Mouse (Mus musculus) hindbrain, embryonic 10.5 days (tissue): ENCODE results near the gene Hist1h2ad. TPM values are rescaled to one million over a fixed set of nuclear protein-coding genes. Genes with fewer than 3 reads are reported as not detected.
A peak's percentile ranks its signal among the peaks of the same experiment; 100 is the strongest.
"Not testable (repeated sequence)": the region's sequence is repeated elsewhere in the genome, so short reads cannot be mapped to it uniquely, and the experiment has no call there.

ENCODE experiments used
- DNase-seq: peaks from one replicate; pipeline ENCODE4 v3.0.0-alpha.2; 2017; ENCODE audit warnings: low spot score
- H3K27ac ChIP-seq: fragments of 300-500 bp; sonication (generic); 2 replicates; pipeline ENCODE4 v1.5.1; 2016; ENCODE audit warnings: mild to moderate bottlenecking, moderate library complexity
- H3K27me3 ChIP-seq: fragments of 300-500 bp; sonication (generic); 2 replicates; pipeline ENCODE4 v1.6.1; 2016; ENCODE audit warnings: mild to moderate bottlenecking; ENCODE audit not compliant: poor library complexity, insufficient read depth, severe bottlenecking
- H3K36me3 ChIP-seq: fragments of 300-500 bp; sonication (generic); 2 replicates; pipeline ENCODE4 v1.6.1; 2016; ENCODE audit warnings: mild to moderate bottlenecking, moderate library complexity
- H3K4me1 ChIP-seq: fragments of 300-500 bp; sonication (generic); replicated peaks from 2 replicates; pipeline ENCODE4 v1.6.1; 2016; ENCODE audit warnings: mild to moderate bottlenecking
- H3K4me3 ChIP-seq: fragments of 300-500 bp; sonication (generic); 2 replicates; pipeline ENCODE4 v1.5.1; 2016; ENCODE audit warnings: mild to moderate bottlenecking, moderate library complexity
- H3K9me3 ChIP-seq: fragments of 300-500 bp; sonication (generic); 2 replicates; pipeline ENCODE4 v1.6.1; 2016; ENCODE audit warnings: mild to moderate bottlenecking, moderate library complexity
- WGBS: fragments of 180-500 bp; shearing (Covaris S2); methylation state at CpG from one replicate; pipeline ENCODE4 v1.1.7; 2016; 5-methylcytosine and 5-hydroxymethylcytosine counted together
- polyA plus RNA-seq: library from polyadenylated mRNA; unstranded; fragments of >200 nt; fragmentation: Nextera tagmentation; extraction: Ambion mirVana; gene quantifications from 2 replicates; pipeline ENCODE4 v1.2.1, GENCODE M21; 2016

The Hist1h2ad gene
- polyA plus RNA-seq, 1 experiment from 2014 or later: 1.8 TPM

DNA sequence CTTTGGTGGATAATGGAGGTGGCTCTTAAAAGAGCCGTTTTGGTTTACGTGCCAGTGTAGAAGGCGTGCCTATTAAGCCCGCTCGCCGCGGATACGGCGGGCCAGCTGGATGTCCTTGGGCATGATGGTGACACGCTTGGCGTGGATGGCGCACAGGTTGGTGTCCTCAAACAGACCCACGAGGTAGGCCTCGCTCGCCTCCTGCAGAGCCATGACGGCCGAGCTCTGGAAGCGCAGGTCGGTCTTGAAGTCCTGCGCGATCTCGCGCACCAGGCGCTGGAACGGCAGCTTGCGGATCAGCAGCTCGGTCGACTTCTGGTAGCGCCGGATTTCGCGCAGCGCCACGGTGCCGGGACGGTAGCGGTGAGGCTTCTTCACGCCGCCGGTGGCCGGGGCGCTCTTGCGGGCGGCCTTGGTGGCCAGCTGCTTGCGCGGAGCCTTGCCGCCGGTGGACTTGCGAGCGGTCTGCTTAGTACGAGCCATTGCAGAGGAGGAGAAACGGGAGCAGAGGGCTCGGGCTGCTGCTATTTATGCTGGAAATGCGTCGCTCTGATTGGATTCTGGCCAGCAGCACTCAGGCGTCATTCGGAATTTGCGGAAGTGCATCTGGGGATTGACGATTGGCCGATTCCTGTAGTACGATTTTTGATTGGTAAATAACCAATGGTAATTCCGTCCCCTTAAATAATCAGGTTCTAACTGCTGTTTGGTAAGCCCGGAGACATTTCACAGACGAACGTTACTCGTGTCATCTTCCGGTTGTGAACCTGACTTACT lies 12.1 kb upstream of the Hist1h2ad start, which contains the start of gene Hist1h3e:
Gene Hist1h3e, minus strand, starts transcription at position 487 of the 777 bp plus-strand sequence.
- peak within 1 kb of the TSS; percentile 98 for H3K27ac ChIP-seq
- H3K36me3 ChIP-seq, H3K27me3 ChIP-seq, H3K9me3 ChIP-seq, H3K4me1 ChIP-seq: not testable (repeated sequence)
- DNase-seq: peak; percentile 93
- WGBS: under 1% methylated on average over 67 of the region's 67 CpGs
- H3K4me3 ChIP-seq: peak within 1 kb of the TSS; percentile 54

DNA sequence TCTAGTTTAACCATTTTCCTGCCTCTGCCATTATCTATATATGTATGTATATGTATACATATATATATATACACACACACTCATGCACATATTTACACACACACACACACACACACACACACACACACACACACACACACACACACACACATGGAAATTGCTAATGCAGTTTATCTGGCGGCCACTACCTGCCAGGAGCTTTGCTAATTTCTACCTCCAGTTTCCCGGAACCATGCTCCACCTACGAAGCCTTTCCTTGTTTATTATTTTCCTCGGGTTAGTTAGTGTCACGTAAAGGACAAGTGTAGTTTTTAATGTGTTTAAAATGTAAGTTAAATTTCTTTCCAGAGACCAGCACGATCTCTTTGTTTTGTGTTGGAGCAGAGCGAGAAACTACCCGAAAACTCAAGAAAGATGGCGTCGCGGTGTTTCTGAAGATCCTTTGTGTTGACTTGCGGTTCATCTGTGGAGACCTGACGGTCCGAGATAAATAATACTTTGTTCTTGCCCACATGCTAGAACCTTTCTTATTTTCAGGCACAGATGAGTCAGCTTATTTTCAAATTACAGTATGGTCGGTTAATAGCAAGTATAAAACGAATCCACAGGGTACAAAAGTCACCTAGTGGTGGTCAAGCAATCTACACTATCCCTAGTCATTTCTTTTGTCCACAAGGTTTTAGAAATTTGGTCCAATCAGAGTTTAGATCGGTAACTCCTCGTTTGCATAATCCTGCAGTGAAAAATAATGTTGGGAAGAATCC lies 11.3 kb upstream of the Hist1h2ad start:
- Histone ChIP-seq H3K27ac (peak overlapping the region; percentile 98), H3K36me3 (no peaks in the 10 kb centered on the region), H3K4me1 (0 out of 2 replicates have a peak, but pooled peaks cover 5% of the 10 kb centered on the region), H3K27me3 (no peaks in the 10 kb centered on the region), H3K9me3 (no peaks in the 10 kb centered on the region), H3K4me3 (peak overlapping the region; percentile 54)
- WGBS: 4% methylated on average over 18 of the region's 18 CpGs
- peak; percentile 47 for DNase-seq

DNA sequence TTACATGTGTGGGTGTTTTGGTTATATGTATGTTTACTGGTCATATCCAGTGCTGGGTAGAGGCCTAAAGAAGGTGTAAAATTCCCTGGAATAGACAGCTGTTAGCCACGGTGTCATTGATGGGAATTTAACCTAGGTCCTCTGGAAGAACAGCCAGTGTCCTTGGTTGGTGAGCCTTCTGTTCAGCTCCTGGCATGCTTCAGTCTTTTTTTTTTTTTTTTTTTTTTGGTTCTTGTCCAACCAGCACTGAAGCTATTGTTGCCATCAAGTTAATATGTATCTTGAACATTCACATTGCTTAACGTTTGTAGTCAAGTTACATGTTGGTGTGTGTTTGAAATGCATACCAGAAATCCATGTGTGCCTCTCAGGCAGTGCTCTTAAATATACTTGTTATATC lies 9.7 kb upstream of the Hist1h2ad start:
- 78% methylated on average over 2 of the region's 2 CpGs for WGBS
- H3K27me3 ChIP-seq: no peaks in the 10 kb centered on the region
- H3K36me3 ChIP-seq: no peaks in the 10 kb centered on the region
- no peaks in the 10 kb centered on the region for H3K9me3 ChIP-seq
- peak overlapping the region; percentile 98 for H3K27ac ChIP-seq
- no peak for DNase-seq
- 0 out of 2 replicates have a peak, but pooled peaks cover 5% of the 10 kb centered on the region for H3K4me1 ChIP-seq
- H3K4me3 ChIP-seq: no peak overlapping the region

- DNase-seq, H3K27me3 ChIP-seq, H3K36me3 ChIP-seq, H3K9me3 ChIP-seq: not testable (repeated sequence)
- Histone ChIP-seq H3K27ac (peak overlapping the region; percentile 98), H3K4me1 (peaks cover 22% of the 10 kb centered on the region), H3K4me3 (peak overlapping the region; percentile 56)
- WGBS: 2% methylated on average over 29 of the region's 41 CpGs
Observed at GRCm38 (mm10) chr13:23570261-23571021, 3.7 kb upstream of the Hist1h2ad start.

GRCm38 (mm10) chr13:23571022-23571503 lies 3.1 kb upstream of the Hist1h2ad start, which contains the start of the genes Hist1h2ae and Hist1h2bg:
Gene Hist1h2ae (minus strand): TSS chr13:23571220.
Gene Hist1h2bg (plus strand): TSS chr13:23571396.
- WGBS: under 1% methylated on average over 18 of the region's 18 CpGs
- Histone ChIP-seq H3K36me3 (no peaks in the 10 kb centered on the region), H3K27ac (peak within 1 kb of the TSS; percentile 98), H3K4me3 (peak within 1 kb of the TSS; percentile 56), H3K27me3 (no peaks in the 10 kb centered on the region), H3K9me3 (no peaks in the 10 kb centered on the region), H3K4me1 (peaks cover 24% of the 10 kb centered on the region)
- peak; percentile 74 for DNase-seq

DNA sequence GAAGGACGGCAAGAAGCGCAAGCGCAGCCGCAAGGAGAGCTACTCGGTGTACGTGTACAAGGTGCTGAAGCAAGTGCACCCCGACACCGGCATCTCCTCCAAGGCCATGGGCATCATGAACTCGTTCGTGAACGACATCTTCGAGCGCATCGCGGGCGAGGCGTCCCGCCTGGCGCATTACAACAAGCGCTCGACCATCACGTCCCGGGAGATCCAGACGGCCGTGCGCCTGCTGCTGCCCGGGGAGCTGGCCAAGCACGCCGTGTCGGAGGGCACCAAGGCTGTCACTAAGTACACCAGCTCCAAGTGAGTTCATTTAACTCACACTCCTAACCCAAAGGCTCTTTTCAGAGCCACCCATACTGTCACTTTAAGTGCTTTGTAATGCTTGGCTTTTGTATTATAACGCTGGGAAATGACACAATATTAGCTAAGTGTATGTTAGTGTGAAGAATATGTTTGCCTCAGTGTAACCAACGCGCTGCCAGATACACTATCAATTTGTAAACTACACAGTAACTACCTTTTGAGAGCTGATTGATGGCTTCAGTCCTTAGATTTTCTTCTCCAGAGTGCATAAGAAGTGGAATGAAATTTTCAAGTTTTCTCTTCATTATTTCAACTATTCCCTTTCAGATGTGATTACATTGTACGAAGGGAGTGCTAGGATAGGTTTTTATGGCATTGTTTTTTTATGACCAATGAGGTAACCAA lies 2.5 kb upstream of the Hist1h2ad start:
- H3K36me3 ChIP-seq, H3K27me3 ChIP-seq, DNase-seq, H3K9me3 ChIP-seq: not testable (repeated sequence)
- Histone ChIP-seq H3K4me3 (peak overlapping the region; percentile 56), H3K4me1 (peaks cover 30% of the 10 kb centered on the region), H3K27ac (peak overlapping the region; percentile 98)
- WGBS: under 1% methylated on average over 16 of the region's 34 CpGs

GRCm38 (mm10) chr13:23572218-23573033 lies 1.8 kb upstream of the Hist1h2ad start:
- WGBS: 45% methylated on average over 2 of the region's 2 CpGs
- Histone ChIP-seq H3K4me1 (peaks cover 38% of the 10 kb centered on the region), H3K27me3 (no peaks in the 10 kb centered on the region), H3K27ac (peak overlapping the region; percentile 91), H3K4me3 (peak overlapping the region; percentile 56), H3K36me3 (no peaks in the 10 kb centered on the region), H3K9me3 (no peaks in the 10 kb centered on the region)
- no peak for DNase-seq

DNA sequence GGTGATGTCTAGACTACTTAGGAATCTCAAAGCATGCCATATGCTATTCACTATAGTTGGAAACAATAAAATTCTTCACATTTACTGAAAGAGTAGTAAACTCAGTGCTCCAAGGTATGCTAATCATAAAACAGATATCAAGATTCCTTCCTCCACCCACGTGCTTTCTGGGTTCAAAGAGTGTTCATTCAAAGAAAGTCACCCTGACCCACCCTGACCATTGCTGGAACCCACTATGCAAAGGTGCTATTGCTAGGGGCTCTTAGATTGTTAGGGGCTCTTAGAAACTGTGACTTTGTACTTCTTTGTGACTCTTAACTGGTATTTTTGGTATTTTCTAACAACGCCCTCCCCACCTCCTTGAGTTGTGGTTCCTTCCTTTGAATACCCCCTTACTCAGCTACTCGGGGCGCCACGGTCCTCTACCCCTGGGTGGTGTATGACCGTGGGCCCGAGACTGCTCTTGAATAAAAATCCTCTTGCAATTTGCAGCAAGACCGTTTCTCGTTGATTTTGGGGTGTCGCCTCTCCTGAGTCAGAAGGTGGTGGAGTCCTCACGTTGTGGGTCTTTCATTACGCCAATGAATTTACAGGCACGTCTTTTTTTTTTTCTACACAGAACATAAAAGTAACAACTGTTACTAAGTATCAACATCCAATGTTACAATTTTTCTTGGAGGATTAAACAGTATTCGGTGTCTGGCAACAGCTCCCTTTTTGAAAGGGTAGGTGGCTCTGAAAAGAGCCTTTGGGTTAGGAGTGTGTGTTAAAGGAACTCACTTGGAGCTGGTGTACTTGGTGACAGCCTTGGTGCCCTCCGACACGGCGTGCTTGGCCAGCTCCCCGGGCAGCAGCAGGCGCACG lies 915 bp upstream of the Hist1h2ad start:
- peak overlapping the region; percentile 91 for H3K27ac ChIP-seq
- peaks cover 38% of the 10 kb centered on the region for H3K4me1 ChIP-seq
- 8% methylated on average over 20 of the region's 20 CpGs for WGBS
- H3K36me3 ChIP-seq, H3K27me3 ChIP-seq, H3K9me3 ChIP-seq, DNase-seq: not testable (repeated sequence)
- H3K4me3 ChIP-seq: peak overlapping the region; percentile 56

DNA sequence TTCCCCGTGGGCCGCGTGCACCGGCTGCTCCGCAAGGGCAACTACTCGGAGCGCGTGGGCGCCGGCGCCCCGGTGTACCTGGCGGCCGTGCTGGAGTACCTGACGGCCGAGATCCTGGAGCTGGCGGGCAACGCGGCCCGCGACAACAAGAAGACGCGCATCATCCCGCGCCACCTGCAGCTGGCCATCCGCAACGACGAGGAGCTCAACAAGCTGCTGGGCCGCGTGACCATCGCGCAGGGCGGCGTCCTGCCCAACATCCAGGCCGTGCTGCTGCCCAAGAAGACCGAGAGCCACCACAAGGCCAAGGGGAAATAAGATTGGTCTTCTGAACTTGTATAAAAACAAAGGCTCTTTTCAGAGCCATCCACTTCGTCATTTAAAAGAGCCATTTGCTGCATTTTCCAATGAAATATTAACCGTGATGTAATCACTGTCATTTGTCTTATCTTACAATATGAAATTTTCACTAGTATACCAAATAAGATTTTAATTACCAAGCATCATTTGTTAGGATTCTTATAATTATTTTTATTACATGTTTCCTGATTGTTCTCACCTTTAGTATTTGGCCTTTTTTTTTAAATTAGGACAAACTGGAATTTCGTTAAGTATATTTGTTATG lies 477 bp downstream of the Hist1h2ad start:
- Histone ChIP-seq H3K4me1 (peaks cover 38% of the 10 kb centered on the region), H3K27ac (peak overlapping the region; percentile 91), H3K4me3 (peak overlapping the region; percentile 62)
- DNase-seq, H3K9me3 ChIP-seq, H3K36me3 ChIP-seq, H3K27me3 ChIP-seq: not testable (repeated sequence)
- WGBS: under 1% methylated on average over 11 of the region's 39 CpGs

- peak within 1 kb of the TSS; percentile 62 for H3K4me3 ChIP-seq
- DNase-seq: peak; percentile 62
- no peaks in the 10 kb centered on the region for H3K9me3 ChIP-seq
- no peaks in the 10 kb centered on the region for H3K27me3 ChIP-seq
- H3K36me3 ChIP-seq: no peaks in the 10 kb centered on the region
- peaks cover 33% of the 10 kb centered on the region for H3K4me1 ChIP-seq
- peak within 1 kb of the TSS; percentile 93 for H3K27ac ChIP-seq
- WGBS: under 1% methylated on average over 18 of the region's 18 CpGs
Observed at GRCm38 (mm10) chr13:23575271-23575851, 1.2 kb downstream of the Hist1h2ad start, which contains the start of gene Hist1h3d. Gene Hist1h3d (plus strand): TSS chr13:23575763.
